Mouse (Mus musculus) liver, embryonic 16.5 days (tissue): ENCODE data around the gene Lrrn2. TPM values are rescaled to one million over a fixed set of nuclear protein-coding genes. Genes with fewer than 3 reads are reported as not detected.

Source experiments
- ATAC-seq: fragments of 200-750 bp; cut with Nextera tagmentation; 2 replicates; pipeline ENCODE4 v1.8.0; 2017; ENCODE audit warnings: low read depth, mild to moderate bottlenecking, moderate number of reproducible peaks, moderate library complexity
- H3K27ac ChIP-seq: fragments of 300-500 bp; sonication (generic); 2 replicates; pipeline ENCODE4 v1.5.1; 2014; ENCODE audit warnings: mild to moderate bottlenecking, low read length
- H3K27me3 ChIP-seq: fragments of 300-500 bp; sonication (generic); 2 replicates; pipeline ENCODE4 v1.6.1; 2014; ENCODE audit warnings: low read depth, low read length, mixed read lengths; ENCODE audit not compliant: control insufficient read depth, insufficient read depth
- H3K36me3 ChIP-seq: fragments of 300-500 bp; sonication (generic); 2 replicates; pipeline ENCODE4 v1.6.1; 2014; ENCODE audit warnings: mild to moderate bottlenecking; ENCODE audit not compliant: control insufficient read depth, insufficient read depth
- H3K4me1 ChIP-seq: fragments of 300-500 bp; sonication (generic); 2 replicates; pipeline ENCODE4 v1.6.1; 2014; ENCODE audit warnings: low read depth, low read length, mixed read lengths; ENCODE audit not compliant: control insufficient read depth
- H3K4me2 ChIP-seq: fragments of 300-500 bp; sonication (generic); 2 replicates; pipeline ENCODE4 v1.6.1; 2014; ENCODE audit warnings: low read depth, low read length, mixed read lengths
- H3K4me3 ChIP-seq: fragments of 300-500 bp; sonication (generic); 2 replicates; pipeline ENCODE4 v1.5.1; 2014; ENCODE audit warnings: low read depth, mild to moderate bottlenecking, low read length
- H3K9ac ChIP-seq: fragments of 300-500 bp; sonication (generic); 2 replicates; pipeline ENCODE4 v1.6.1; 2014; ENCODE audit warnings: low read depth, low read length
- H3K9me3 ChIP-seq: fragments of 300-500 bp; sonication (generic); replicated peaks from 2 replicates; pipeline ENCODE4 v1.6.1; 2016; ENCODE audit warnings: low read length; ENCODE audit not compliant: control insufficient read depth
- WGBS: fragments of 180-500 bp; shearing (Covaris S2); extraction: QIAGEN DNeasy Blood & Tissue Kit; methylation state at CpG from one replicate; pipeline ENCODE4 v1.1.7; 2014; ENCODE audit not compliant: insufficient replicate concordance; 5-methylcytosine and 5-hydroxymethylcytosine counted together
- polyA plus RNA-seq: library from polyadenylated mRNA; unstranded; fragments of >200 nt; fragmentation: Nextera tagmentation; extraction: Ambion mirVana; gene quantifications from 2 replicates; pipeline ENCODE4 v1.2.1, GENCODE M21; 2015

Lrrn2 gene
- polyA plus RNA-seq, 1 experiment from 2014 or later, result 0.13 TPM

GRCm38 (mm10) chr1:132917554-132917953 is 37.5 kb downstream of the Lrrn2 start:
- WGBS, result 16% methylated on average over 8 of the region's 8 CpGs
- Histone ChIP-seq H3K27me3 (no peaks in the 10 kb centered on the region; the same call in 1 of the 2 replicates), H3K4me1 (no peaks in the 10 kb centered on the region), H3K4me2 (no peak overlapping the region), H3K9me3 (no peaks in the 10 kb centered on the region), H3K9ac (no peak overlapping the region), H3K4me3 (no peak overlapping the region), H3K36me3 (no peaks in the 10 kb centered on the region), H3K27ac (no peak overlapping the region)
- no peak for ATAC-seq

DNA sequence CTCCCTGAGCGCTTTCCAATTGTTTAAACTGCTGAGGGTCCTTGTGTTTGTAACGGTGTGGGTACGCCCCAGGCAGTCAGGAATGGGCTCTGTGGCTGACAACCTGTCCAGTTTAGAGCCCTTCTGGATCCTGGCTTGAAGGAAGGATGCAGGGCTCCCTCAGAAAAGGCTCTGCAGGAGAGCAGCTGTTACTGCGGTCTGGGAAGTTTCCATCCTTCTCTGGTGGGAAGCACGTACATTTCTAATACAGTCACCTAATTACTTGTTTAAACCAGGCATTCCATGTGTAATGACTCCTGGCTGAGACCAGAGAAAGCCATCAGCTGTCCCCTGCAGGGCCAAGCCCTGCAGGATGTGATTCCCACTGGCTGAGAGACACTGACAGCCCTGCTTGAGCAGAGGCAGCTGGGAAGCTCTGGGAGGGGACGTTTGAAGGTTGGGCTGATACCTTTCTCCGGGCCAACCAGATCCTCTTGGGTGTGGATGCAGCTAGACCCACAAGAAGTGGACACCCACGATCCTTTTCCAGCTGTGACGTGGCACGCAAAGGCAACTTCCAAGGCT is 38.1 kb downstream of the Lrrn2 start:
- no peaks in the 10 kb centered on the region for H3K4me1 ChIP-seq
- ATAC-seq, result no peak
- 29% methylated on average over 10 of the region's 10 CpGs for WGBS

DNA sequence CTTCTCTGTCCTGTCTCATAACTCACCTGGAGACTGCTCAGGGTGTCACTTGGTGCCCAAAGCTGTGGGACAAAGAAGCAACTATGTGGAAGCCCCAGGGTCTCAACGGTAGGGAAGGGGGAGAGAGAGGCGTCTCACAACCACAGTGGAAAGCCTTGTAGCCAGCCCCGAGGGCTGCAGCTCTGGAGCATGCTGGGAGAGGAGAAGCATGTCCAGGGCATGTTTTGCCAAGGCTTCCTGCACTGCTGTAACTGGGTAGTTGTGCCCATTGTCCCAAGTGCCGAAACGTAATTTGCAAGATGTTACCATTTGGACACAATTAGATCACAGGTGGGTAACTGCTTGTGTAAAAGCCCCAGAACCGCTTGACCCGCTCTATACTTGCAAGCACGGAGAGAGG is 39.2 kb downstream of the Lrrn2 start:
- Histone ChIP-seq H3K27ac (no peak overlapping the region), H3K9ac (no peak overlapping the region), H3K4me2 (no peak overlapping the region), H3K9me3 (no peaks in the 10 kb centered on the region), H3K27me3 (no peaks in the 10 kb centered on the region; the same call in 1 of the 2 replicates), H3K36me3 (no peaks in the 10 kb centered on the region), H3K4me1 (no peaks in the 10 kb centered on the region), H3K4me3 (no peak overlapping the region)
- 68% methylated on average over 8 of the region's 8 CpGs for WGBS
- no peak for ATAC-seq

More for the DNA sequence above, 38.1 kb downstream of the Lrrn2 start:
- Histone ChIP-seq H3K4me2 (no peak overlapping the region), H3K4me3 (no peak overlapping the region), H3K27ac (no peak overlapping the region), H3K9ac (no peak overlapping the region), H3K27me3 (no peaks in the 10 kb centered on the region; the same call in 1 of the 2 replicates), H3K36me3 (no peaks in the 10 kb centered on the region), H3K9me3 (no peaks in the 10 kb centered on the region)

- Histone ChIP-seq H3K36me3 (no peaks in the 10 kb centered on the region), H3K27me3 (no peaks in the 10 kb centered on the region; the same call in 1 of the 2 replicates), H3K9me3 (no peaks in the 10 kb centered on the region), H3K9ac (no peak overlapping the region), H3K4me3 (no peak overlapping the region), H3K4me1 (no peaks in the 10 kb centered on the region), H3K27ac (no peak overlapping the region), H3K4me2 (no peak overlapping the region)
- 10% methylated on average over 13 of the region's 13 CpGs for WGBS
- no peak for ATAC-seq
Observed at GRCm38 (mm10) chr1:132921071-132921470, 41.0 kb downstream of the Lrrn2 start.

DNA sequence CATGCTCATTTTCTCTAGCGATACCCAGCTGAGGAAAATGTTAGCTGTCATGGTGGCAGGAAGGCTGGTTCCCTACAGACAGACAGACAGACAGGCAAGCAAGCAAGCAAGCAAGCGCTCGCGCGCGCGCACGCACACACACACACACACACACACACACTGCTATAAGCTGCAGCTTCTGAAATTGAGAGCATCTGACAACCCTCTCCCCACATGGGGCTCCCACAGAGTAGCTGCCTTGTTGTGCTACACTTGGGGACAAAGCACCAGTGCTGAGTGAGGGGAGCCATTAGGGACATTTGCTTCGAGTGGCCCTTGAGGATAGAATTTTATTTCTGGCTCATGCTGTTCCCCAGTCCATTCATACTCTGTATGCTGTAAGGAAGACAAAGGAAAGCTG is 42.2 kb downstream of the Lrrn2 start:
- H3K27me3 ChIP-seq, result no peaks in the 10 kb centered on the region; the same call in 1 of the 2 replicates
- 81% methylated on average over 9 of the region's 9 CpGs for WGBS
- H3K4me1 ChIP-seq, result no peaks in the 10 kb centered on the region
- no peak overlapping the region for H3K27ac ChIP-seq
- no peak overlapping the region for H3K9ac ChIP-seq
- no peak overlapping the region for H3K4me3 ChIP-seq
- no peak for ATAC-seq
- H3K9me3 ChIP-seq, result no peaks in the 10 kb centered on the region
- no peak overlapping the region for H3K4me2 ChIP-seq
- no peaks in the 10 kb centered on the region for H3K36me3 ChIP-seq

DNA sequence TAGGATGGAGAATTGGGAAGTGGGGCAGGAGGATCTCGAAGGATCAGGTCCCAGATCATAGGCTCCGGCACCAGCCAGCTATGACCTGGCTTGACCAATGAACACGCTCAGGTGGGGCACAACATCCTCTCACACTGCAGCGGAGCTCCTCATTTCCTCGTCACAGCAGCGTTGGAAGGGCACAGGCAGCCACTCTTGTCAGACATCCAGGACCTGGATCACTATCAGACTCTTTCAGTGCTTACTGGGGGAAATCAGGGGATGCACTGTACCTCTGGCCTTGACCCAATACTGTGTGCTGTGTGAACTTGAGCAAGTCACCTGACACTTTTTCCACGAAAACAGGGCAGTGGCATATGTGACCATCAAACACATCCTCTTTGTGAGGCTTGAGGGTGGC is 45.2 kb downstream of the Lrrn2 start:
- no peak overlapping the region for H3K9ac ChIP-seq
- no peak overlapping the region for H3K4me2 ChIP-seq
- H3K27ac ChIP-seq, result no peak overlapping the region
- WGBS, result 66% methylated on average over 7 of the region's 7 CpGs
- no peaks in the 10 kb centered on the region for H3K36me3 ChIP-seq
- no peak overlapping the region for H3K4me3 ChIP-seq
- H3K4me1 ChIP-seq, result no peaks in the 10 kb centered on the region
- H3K9me3 ChIP-seq, result no peaks in the 10 kb centered on the region
- ATAC-seq, result no peak
- no peaks in the 10 kb centered on the region; the same call in 1 of the 2 replicates for H3K27me3 ChIP-seq

DNA sequence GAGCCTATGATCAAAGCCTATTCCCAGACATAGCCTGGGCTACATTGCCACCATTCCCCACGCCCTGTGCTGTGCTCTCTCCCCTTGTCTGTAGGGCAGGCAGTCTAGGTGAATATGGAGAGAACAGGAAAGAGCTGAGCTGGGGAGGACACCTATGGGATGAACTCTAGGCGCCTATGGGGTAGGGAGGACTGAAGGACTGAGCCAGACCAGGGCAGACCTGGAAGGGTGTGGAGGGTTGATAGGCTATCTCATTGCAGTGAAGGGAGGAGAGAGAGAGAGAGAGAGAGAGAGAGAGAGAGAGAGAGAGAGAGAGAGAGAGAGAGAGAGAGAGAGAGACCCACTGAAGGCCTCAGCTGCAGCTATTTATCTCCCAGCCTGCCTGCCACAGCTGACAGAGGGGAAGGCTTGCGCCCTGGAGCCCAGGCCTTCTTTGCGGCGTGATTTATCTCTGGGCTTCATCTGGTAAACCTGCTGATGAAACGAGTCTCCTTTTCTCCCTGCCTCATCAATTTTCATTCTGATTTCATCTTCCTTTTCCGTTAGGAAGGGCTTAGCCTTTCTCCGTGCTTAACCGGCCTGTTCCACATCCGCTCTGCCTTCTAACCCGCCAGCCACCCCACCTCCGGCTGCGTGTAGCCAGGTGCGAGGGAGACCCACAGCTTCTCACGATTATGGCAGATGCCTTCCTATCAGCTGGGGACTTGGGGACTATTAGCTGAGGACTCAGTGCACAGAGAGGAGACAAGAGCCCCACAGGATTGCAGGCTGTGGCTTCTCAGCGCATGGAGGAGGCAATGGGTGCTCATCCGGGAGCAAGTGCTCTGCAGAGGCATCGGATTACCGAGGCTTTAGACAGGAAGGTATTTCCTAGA is 48.2 kb downstream of the Lrrn2 start:
- H3K27me3 ChIP-seq, result no peaks in the 10 kb centered on the region
- H3K36me3 ChIP-seq, result no peaks in the 10 kb centered on the region
- H3K4me1 ChIP-seq, result no peaks in the 10 kb centered on the region
- no peaks in the 10 kb centered on the region for H3K9me3 ChIP-seq
- no peak overlapping the region for H3K27ac ChIP-seq
- no peak for ATAC-seq
- H3K4me3 ChIP-seq, result no peak overlapping the region
- WGBS, result 47% methylated on average over 19 of the region's 19 CpGs
- H3K4me2 ChIP-seq, result no peak overlapping the region
- no peak overlapping the region for H3K9ac ChIP-seq

GRCm38 (mm10) chr1:132928907-132929250 is 48.8 kb downstream of the Lrrn2 start:
- Histone ChIP-seq H3K27ac (no peak overlapping the region), H3K9me3 (no peaks in the 10 kb centered on the region), H3K36me3 (no peaks in the 10 kb centered on the region), H3K27me3 (no peaks in the 10 kb centered on the region), H3K4me2 (no peak overlapping the region), H3K4me1 (no peaks in the 10 kb centered on the region), H3K9ac (no peak overlapping the region), H3K4me3 (no peak overlapping the region)
- WGBS, result 41% methylated on average over 3 of the region's 3 CpGs
- ATAC-seq, result no peak

DNA sequence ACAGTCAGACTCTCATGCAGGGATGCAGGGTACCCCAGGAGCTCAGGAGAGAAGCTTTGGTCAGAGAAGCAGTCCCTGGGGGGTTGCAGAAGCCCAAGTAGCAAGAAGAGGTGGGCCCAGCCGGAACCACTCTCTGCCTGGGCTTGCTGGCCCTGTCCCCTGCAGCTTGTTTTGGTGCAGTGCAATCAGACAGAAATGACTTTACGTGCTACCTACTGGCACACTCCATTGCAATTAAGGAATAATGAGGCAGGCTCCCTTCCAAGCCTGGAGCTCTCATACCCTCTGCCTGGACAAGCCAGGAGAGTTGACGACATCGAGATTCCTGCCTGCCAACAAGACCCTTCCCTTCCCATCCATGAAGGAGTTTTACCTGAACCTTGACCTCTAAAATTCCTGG is 50.2 kb downstream of the Lrrn2 start:
- 56% methylated on average over 4 of the region's 4 CpGs for WGBS
- Histone ChIP-seq H3K4me1 (no peaks in the 10 kb centered on the region), H3K27me3 (no peaks in the 10 kb centered on the region), H3K9ac (no peak overlapping the region), H3K4me3 (no peak overlapping the region), H3K36me3 (no peaks in the 10 kb centered on the region), H3K27ac (no peak overlapping the region), H3K9me3 (no peaks in the 10 kb centered on the region), H3K4me2 (no peak overlapping the region)
- ATAC-seq, result no peak
